8 mouse cellular contexts compared by ENCODE assay signal in genomic region chr11:116167232-116167631, GRCm38 (mm10). TPM values are rescaled to one million over a fixed set of nuclear protein-coding genes. Genes with fewer than 3 reads are reported as not detected.
A peak's percentile ranks its signal among the peaks of the same experiment; 100 is the strongest.
DNase-seq lines count a peak whose midpoint lies in the region; ATAC-seq and TF ChIP-seq lines count a peak whose summit lies in the region.

No protein-coding gene starts in this region.

- WGBS in kidney, postnatal 0 days: 4% methylated on average over 6 of the region's 6 CpGs
- 19% methylated on average over 6 of the region's 6 CpGs for WGBS in hindbrain, embryonic 10.5 days
- WGBS in midbrain, embryonic 13.5 days: 10% methylated on average over 6 of the region's 6 CpGs

- no peaks in the 10 kb centered on the region for H3K27me3 ChIP-seq in kidney, postnatal 0 days (ENCODE audit: insufficient read depth, low read length)
- H3K27me3 ChIP-seq in hindbrain, embryonic 10.5 days (ENCODE audit: insufficient read depth, poor library complexity, severe bottlenecking): no peaks in the 10 kb centered on the region; the same call in 1 of the 2 replicates
- no peaks in the 10 kb centered on the region for H3K27me3 ChIP-seq in midbrain, embryonic 13.5 days

- H3K27ac ChIP-seq in kidney, postnatal 0 days: peak overlapping the region; percentile 93
- H3K27ac ChIP-seq in hindbrain, embryonic 10.5 days: peak overlapping the region; percentile 95
- peak overlapping the region; percentile 95 for H3K27ac ChIP-seq in midbrain, embryonic 13.5 days

- H3K4me2 ChIP-seq in kidney, postnatal 0 days (ENCODE audit: low read length): peak overlapping the region; percentile 87
- H3K4me2 ChIP-seq in midbrain, embryonic 13.5 days (replicated peaks): peak overlapping the region; percentile 71

- peaks cover 17% of the 10 kb centered on the region; the same call in 1 of the 2 replicates for H3K36me3 ChIP-seq in kidney, postnatal 0 days (ENCODE audit: insufficient read depth, low read length)
- H3K36me3 ChIP-seq in hindbrain, embryonic 10.5 days: peaks cover 53% of the 10 kb centered on the region
- H3K36me3 ChIP-seq in midbrain, embryonic 13.5 days: peaks cover 40% of the 10 kb centered on the region

- H3K9ac ChIP-seq in kidney, postnatal 0 days (ENCODE audit: low read depth, low read length): peak overlapping the region; percentile 87
- peak overlapping the region; percentile 90 for H3K9ac ChIP-seq in midbrain, embryonic 13.5 days (replicated peaks)

- DNase-seq in kidney, postnatal 0 days (ENCODE audit: low spot score): peak; percentile 83
- DNase-seq in kidney, postnatal 25 days: no peak
- peak; percentile 17 for DNase-seq in c-Kit-positive CD71-negative TER-119-negative erythroid progenitor cells, embryonic 14.5 days (ENCODE audit: low read depth)
- no peak for DNase-seq in hindbrain, embryonic 10.5 days (ENCODE audit: low spot score)
- DNase-seq in cerebellum, adult 8-10 months: no peak
- DNase-seq in urinary bladder, postnatal 4 days (ENCODE audit: low spot score in 2 of 2): no peak
- DNase-seq in left cerebral cortex, adult 18-20 months (ENCODE audit: low spot score in 2 of 2): no peak

- peak overlapping the region; percentile 66 for H3K4me3 ChIP-seq in kidney, postnatal 0 days (replicated peaks; ENCODE audit: low read depth, low read length)
- peak overlapping the region; percentile 84 for H3K4me3 ChIP-seq in hindbrain, embryonic 10.5 days
- H3K4me3 ChIP-seq in midbrain, embryonic 13.5 days (replicated peaks): peak overlapping the region; percentile 82

- TF ChIP-seq CTCF in kidney, postnatal 0 days (IDR thresholded peaks at IDR 0.05; ENCODE audit: low read depth): no peak

- H3K4me1 ChIP-seq in kidney, postnatal 0 days (replicated peaks; ENCODE audit: insufficient read depth, low read length): peaks cover 20% of the 10 kb centered on the region
- H3K4me1 ChIP-seq in hindbrain, embryonic 10.5 days (replicated peaks): peaks cover 40% of the 10 kb centered on the region
- H3K4me1 ChIP-seq in midbrain, embryonic 13.5 days (replicated peaks): peaks cover 25% of the 10 kb centered on the region

- no peak for ATAC-seq in kidney, postnatal 0 days (replicated peaks; ENCODE audit: low FRiP score, low read depth)
- no peak for ATAC-seq in midbrain, embryonic 13.5 days

- H3K9me3 ChIP-seq in kidney, postnatal 0 days (replicated peaks; ENCODE audit: low read length): no peaks in the 10 kb centered on the region
- no peaks in the 10 kb centered on the region for H3K9me3 ChIP-seq in hindbrain, embryonic 10.5 days
- no peaks in the 10 kb centered on the region for H3K9me3 ChIP-seq in midbrain, embryonic 13.5 days

RNA-seq across cellular contexts. Expression of gene Fbf1, which starts 0.7 kb away (rescaled TPM):
- 16.8 and 20.0 TPM in 2 replicates for polyA plus RNA-seq in kidney, postnatal 0 days (2015; fragmentation: Nextera tagmentation; extraction: Ambion mirVana)
- 59.2 and 62.8 TPM in 2 replicates for polyA plus RNA-seq in hindbrain, embryonic 10.5 days (2016; fragmentation: Nextera tagmentation; extraction: Ambion mirVana)
- 69.1 and 76.5 TPM in 2 replicates for polyA plus RNA-seq in midbrain, embryonic 13.5 days (2015; fragmentation: Nextera tagmentation; extraction: Ambion mirVana)
- total RNA-seq in left cerebral cortex, adult 18-20 months (2021): 10 to 100 TPM; 75.9 to 81.3 TPM

RNA-seq across cellular contexts. Expression of gene Mrpl38, which starts 28.6 kb away (rescaled TPM):
- 81.1 and 89.8 TPM in 2 replicates for polyA plus RNA-seq in kidney, postnatal 0 days (2015; fragmentation: Nextera tagmentation; extraction: Ambion mirVana)
- 108 and 114 TPM in 2 replicates for polyA plus RNA-seq in hindbrain, embryonic 10.5 days (2016; fragmentation: Nextera tagmentation; extraction: Ambion mirVana)
- 76.2 and 78.3 TPM in 2 replicates for polyA plus RNA-seq in midbrain, embryonic 13.5 days (2015; fragmentation: Nextera tagmentation; extraction: Ambion mirVana)
- 10 to 100 TPM; 61.7 to 66.9 TPM for total RNA-seq in left cerebral cortex, adult 18-20 months (2021)

RNA-seq across cellular contexts. Expression of gene Ten1, which starts 31.4 kb away (rescaled TPM):
- 44.0 and 47.2 TPM in 2 replicates for polyA plus RNA-seq in kidney, postnatal 0 days (2015; fragmentation: Nextera tagmentation; extraction: Ambion mirVana)
- polyA plus RNA-seq in hindbrain, embryonic 10.5 days (2016; fragmentation: Nextera tagmentation; extraction: Ambion mirVana): 68.5 and 78.9 TPM in 2 replicates
- polyA plus RNA-seq in midbrain, embryonic 13.5 days (2015; fragmentation: Nextera tagmentation; extraction: Ambion mirVana): 78.4 and 88.2 TPM in 2 replicates
- 10 to 100 TPM; 37.8 to 39.5 TPM for total RNA-seq in left cerebral cortex, adult 18-20 months (2021)

RNA-seq across cellular contexts. Expression of gene Acox1, which starts 31.6 kb away (rescaled TPM):
- 55.5 and 64.0 TPM in 2 replicates for polyA plus RNA-seq in kidney, postnatal 0 days (2015; fragmentation: Nextera tagmentation; extraction: Ambion mirVana)
- 21.8 TPM in 2 replicates for polyA plus RNA-seq in hindbrain, embryonic 10.5 days (2016; fragmentation: Nextera tagmentation; extraction: Ambion mirVana)
- 50.3 and 51.0 TPM in 2 replicates for polyA plus RNA-seq in midbrain, embryonic 13.5 days (2015; fragmentation: Nextera tagmentation; extraction: Ambion mirVana)
- 100 to 1,000 TPM; 115 to 123 TPM for total RNA-seq in left cerebral cortex, adult 18-20 months (2021)

RNA-seq across cellular contexts. Expression of gene Trim65, which starts 36.3 kb away (rescaled TPM):
- 3.1 and 3.3 TPM in 2 replicates for polyA plus RNA-seq in kidney, postnatal 0 days (2015; fragmentation: Nextera tagmentation; extraction: Ambion mirVana)
- polyA plus RNA-seq in hindbrain, embryonic 10.5 days (2016; fragmentation: Nextera tagmentation; extraction: Ambion mirVana): 1.8 and 2.0 TPM in 2 replicates
- polyA plus RNA-seq in midbrain, embryonic 13.5 days (2015; fragmentation: Nextera tagmentation; extraction: Ambion mirVana): 1.3 and 1.8 TPM in 2 replicates
- total RNA-seq in left cerebral cortex, adult 18-20 months (2021): 1 to 10 TPM; 7.3 to 7.9 TPM

Comparison
In these comparisons a context has a peak if more than half of its experiments do, and no peak if none do; other contexts are left out.
1. DNase-seq: peak in kidney, postnatal 0 days (single experiment) and c-Kit-positive CD71-negative TER-119-negative erythroid progenitor cells, embryonic 14.5 days (single experiment); none in kidney, postnatal 25 days (0 of 2), hindbrain, embryonic 10.5 days (single experiment), cerebellum, adult 8-10 months (single experiment), urinary bladder, postnatal 4 days (0 of 2) and left cerebral cortex, adult 18-20 months (0 of 2).
2. Peak in every context shown above with its lines, with median percentiles within 50 percentile points of each other: H3K27ac ChIP-seq and H3K4me3 ChIP-seq.